Mouse (Mus musculus) brain, embryonic 18.5 days (tissue): Measurements from ENCODE around the gene Sh2d5.

ENCODE experiments used
- DNase-seq: peaks from one replicate; pipeline ENCODE4 v3.0.0-alpha.2; 2012; ENCODE audit warnings: low read depth, low spot score

Sh2d5 gene

DNA sequence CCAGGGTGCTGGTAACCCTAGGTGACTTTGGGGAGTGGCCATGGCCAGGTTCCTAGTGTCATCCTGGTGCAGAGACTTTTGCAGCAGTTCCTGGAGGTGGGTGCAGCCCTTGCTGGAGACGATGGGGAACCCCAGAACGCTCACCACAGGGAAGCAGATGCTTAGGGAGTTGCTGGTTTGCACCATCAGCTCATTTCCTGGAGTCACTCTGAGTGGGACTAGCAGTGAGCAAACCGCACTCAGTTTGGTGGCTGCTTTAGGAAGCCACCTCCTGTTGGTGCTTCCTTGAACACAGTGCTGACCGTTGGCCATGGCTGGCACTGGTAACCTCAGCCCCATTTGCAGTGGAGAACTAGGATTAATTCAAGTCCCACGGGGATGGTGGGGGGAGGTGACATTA, 9.3 kb downstream of the Sh2d5 start:
- no peak for DNase-seq

DNA sequence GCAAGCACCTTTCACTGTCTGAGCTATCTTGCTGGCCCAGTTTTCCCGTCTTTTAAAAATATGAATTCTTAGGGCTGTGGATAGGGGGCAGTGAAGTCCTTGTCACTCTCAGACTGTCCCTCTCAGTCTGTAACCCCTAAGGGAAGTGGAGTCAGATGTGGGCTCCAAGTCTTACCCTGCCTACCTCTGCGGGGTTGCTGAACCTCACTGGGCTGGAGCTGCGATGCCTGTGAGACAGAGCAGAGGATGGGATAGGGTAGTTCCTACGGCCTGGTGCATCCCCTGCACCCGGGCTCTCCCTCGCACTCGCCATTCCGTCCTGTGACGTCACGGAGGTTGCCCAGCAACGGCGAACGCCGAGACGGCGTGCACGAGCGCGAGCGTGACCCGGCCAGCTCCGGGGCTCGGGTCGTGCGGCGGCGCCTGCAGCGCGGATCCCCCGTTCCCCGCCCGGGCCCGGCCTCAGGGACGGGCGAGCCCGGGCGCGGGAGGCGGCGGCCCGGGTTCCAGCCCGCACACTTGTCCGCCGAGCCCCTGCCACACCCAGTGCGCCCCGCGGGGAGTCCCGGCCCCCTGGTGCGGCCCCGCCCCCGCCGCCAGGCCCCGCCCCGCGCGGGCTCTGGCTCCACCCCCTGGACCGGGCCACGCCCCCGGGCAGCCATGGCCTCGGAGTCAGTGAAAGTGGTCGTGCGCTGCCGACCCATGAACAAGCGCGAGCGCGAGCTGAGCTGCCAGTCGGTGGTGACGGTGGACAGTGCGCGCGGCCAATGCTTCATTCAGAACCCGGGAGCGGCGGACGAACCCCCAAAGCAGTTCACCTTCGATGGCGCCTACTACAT, 11.9 kb downstream of the Sh2d5 start:
- no peak for DNase-seq

DNA sequence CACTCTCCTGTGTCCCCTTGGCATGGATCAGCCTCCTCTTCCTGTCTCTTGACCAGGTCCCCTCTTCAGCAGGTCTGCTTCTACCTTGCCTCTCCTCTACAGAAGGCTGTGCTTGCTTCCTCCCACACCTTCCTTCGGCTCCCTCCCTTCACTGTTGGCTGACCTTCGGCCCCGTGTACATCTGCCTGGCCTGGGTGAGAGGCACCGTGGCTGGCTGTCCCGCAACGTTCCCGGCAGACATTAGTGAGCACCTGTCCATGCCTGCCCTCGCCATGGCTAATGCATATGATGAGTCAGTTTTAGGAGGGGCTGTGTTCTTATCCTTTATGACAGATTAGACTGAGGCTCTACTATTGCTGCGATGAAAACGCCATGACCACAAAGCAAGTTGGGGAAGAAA, 17.7 kb downstream of the Sh2d5 start:
- DNase-seq: no peak

DNA sequence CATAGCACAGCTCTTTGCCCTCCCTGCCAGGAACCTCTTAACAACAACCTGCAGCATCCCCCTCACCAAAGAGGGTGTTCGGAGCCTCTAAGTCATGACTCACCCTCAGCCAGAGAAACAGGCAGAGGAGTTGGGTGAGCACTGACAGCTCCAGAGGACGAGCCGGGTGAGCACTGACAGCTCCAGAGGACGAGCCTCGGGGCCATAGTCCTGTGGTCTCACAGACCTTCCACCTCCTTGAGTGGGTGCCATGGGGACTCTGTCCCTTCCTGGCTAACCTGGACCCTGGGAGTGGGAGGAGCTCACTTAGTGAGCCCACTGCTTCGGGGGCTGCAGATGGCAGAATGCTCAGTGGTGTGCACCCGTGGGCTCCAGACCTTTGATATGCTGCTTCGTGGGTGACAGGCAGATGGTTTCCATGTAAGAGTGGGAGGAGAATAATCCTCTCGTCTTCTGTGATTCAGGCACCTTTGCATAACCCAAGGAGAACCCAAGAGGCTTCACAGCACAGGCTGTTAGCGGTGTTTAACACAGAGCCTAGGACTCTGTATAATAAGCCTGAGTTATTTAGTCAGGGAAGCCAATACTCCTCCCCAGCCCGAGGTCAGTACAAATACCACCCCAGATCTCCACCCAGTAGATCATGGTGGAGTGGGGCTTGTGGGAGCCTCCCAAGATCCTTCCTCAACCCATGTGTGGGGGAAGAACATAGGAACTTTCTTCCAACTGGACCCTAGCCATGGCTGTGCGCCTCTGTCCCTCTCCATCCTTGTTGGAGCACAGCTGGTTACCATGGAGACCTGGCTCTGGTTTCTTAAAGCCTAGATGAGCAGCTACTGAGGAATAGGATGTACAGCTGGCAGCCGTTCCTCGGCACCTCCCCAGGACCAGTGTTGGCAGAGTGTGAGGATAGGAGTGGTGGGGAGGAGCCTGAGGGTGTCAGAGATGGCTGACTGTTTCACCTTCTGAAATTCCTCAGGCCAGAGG, 22.1 kb downstream of the Sh2d5 start:
- DNase-seq: no peak

DNA sequence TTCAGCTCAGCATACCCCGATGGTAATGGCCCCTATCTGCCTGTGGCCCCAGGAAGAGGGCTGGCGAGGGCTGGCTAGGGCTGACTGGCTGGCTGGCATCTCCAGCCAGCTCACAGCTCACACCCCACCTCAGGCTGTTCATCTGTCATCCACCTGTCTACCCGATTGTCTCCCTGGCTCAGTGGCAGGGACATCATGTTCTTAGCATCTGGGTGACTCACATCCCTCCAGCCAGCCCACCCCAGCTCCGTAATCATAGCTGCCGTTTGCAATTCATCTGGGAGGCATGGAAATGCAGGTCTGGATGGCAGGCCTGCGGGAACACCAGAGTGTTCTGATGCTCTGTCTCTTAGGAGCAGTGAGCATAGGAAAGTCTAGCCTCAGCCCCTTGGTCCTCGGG, 28.1 kb downstream of the Sh2d5 start:
- DNase-seq: no peak

DNA sequence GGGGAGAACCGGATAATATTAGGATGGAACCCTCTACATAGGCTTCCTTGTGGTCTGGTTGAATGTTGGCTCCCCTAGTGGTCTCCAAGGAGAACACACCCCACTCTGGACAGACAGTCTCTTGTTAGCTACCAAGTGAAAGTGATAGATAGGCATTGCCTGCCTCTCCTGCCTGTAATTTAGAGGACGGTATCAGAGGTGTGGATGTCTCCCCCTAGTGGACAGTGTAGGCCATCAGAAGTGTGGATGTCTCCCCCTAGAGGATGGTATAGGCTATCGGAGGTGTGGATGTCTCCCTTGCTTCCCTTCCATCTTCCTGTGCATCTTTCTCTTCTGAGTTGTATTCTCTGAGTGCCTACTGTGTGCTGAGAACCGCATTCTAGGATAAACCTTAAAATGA, 32.6 kb downstream of the Sh2d5 start:
- peak; percentile 30 for DNase-seq

DNA sequence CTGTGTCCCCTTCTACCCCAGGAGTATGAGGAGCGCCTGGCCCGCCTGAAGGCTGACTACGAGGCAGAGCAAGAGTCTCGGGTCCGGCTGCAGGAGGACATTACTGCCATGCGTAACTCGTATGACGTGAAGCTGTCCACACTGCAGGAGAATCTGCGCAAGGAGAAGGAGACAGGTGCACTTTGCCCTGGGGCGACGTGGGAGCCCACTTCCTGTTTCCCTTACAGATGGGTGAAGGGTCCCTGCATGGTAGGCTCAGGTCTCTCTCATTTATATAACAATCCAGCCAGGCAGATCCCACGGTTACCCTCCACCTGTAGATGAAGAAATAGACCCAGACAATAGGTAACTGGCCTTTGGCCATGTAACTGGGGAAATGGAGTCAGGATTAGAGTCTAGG, 36.2 kb downstream of the Sh2d5 start:
- DNase-seq: no peak

DNA sequence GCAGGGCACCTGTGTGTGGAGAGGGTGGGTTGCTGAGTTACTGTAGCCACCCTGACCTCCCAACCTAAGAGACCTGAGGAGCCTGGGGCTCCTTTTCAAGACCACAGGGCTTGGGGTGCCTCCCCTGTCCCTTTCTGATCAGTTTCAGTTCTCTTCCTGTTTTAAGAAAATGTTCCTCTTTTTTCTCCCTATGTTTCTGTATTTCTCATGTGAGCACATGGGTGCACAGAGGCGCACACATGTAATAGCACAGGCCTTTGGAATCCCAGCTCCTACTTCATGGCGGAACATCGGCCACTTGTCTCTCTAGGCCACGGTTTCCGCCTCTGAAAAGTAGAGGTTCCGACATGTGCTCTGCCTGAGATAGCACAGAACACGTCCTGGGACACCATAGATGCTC, 38.5 kb downstream of the Sh2d5 start:
- no peak for DNase-seq

DNA sequence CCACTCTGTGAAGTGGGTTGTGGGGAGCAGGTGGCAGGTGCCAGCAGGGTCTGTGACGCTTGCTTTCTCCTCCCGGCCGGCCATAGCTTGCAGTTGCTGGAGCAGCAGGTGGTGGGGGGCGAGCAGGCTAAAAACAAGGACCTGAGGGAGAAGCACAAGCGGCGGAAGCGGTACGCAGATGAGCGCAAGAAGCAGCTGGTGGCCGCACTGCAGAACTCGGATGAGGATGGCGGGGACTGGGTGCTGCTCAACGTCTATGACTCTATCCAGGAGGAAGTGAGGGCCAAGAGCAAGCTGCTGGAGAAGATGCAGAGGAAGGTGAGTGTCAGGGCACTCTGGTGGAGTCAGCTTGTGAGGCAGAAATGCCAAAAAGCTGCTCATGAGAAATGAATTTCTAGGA, 41.8 kb downstream of the Sh2d5 start:
- DNase-seq: no peak

DNA sequence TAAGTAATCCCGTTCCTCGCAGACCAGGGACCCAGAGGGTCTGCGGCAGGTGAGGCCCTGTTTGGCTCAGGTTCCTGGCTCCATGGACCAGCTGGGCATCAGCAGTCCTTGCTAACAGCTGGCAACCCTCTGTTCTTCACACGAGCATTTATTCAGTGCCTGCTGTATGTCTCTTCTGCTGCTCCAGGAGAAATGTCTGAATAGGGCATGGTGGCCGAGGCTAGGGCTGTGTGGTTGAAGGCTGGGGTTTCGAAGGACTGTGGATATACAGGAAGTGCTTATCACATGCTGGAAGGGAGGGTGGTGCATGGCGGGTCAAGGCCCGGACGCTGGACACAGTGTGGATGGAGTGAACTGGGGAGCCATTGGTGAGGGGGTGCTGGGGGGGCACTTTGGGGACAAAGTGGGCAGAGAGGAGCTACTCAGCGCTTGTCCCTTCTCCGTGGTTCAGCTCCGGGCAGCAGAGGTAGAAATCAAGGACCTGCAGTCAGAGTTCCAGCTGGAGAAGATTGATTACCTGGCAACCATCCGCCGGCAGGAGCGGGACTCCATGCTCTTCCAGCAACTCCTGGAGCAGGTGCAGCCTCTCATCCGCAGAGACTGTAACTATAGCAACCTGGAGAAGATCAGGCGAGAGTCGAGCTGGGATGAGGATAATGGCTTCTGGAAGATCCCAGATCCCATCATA, 43.2 kb downstream of the Sh2d5 start:
- peak; percentile 39 for DNase-seq

DNA sequence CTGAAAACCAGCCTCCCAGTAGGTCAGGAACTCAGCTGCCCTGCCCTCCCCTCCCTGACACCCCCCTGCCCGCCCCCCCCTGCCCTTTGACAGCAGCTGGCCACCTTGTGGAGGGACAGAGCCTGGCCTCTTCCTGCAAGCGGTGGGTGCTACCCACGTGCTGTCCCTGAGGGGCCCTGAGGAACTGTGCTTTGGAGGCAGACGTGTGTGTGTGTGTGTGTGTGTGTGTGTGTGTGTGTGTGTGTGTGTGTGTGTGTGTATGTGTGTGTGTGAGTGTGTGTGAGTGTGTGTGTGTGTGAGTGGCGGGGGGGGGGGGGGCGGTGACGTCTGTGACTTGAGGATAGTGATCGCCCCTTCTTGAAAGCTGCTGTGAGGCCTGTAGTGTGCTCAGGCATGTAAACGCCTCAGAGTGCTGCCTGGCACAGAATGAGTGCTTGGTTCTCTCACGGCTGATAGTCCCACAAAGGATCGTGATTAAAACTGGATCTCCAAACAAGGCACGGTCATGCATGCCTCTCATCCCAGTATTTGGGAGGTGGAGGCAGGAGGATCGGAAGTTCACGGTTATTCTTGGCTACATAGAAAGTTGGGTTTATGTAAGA, 43.8 kb downstream of the Sh2d5 start:
- no peak for DNase-seq

DNA sequence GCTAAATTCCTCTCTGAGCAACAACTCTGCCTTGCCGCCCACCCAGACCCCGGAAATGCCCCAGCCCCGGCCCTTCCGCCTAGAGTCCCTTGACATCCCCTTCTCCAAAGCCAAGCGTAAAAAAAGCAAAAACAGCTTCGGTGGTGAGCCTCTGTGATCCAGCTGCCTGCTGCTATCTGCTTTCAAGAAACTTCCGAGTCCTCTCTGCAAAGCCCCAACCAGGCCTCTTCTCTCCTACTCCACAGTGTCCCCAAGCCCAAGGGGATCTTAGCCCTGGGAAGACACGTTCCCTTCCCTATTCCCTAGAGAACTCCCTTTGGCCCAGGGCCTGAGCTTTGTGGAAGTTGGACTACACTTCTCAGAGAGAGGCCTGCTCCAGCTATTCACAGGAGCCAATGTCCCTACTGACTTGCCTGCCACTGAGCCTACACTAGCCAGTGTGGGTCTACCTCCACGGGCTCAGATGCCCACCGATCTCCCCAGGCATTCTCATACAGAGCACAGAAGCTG, 51.1 kb downstream of the Sh2d5 start:
- DNase-seq: no peak

DNA sequence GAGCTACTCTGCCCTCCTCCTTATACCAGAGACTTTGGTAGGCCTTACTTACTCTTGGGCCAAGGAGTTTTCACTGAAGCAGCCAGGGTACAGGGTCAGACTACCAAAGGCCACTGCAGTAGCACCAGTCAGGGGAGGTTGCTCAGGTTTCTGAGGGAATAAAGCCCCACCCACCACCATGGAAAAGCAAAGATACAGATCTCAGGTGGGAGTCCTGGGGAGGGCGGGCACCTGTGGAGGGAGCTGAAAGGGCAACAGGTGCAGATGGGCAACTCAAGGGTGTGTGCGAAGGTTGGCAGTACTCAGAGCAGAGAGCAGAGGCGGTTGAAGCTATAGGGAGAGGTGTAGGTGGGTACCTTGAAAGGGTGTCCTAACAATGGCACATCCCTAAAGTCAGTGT, 52.8 kb downstream of the Sh2d5 start:
- no peak for DNase-seq

DNA sequence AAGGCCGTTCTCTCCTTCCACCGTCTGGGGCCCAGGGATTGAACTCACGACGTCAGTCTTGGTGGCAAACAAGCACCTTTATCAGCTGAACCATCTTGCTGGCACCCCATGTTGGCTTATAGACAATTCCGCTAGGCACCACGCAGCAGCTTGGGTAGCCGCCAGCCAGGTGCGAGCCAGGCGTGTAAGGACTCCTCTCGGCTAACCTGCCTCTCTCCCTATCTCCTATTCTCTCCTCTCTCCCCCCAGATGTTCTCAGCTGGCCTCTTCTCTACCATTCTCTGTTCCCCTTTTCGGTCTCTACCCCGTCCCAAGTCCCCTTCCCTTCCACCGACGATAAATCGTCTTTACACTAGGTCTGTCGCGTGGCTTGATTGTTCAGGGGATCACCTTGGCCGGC, 53.5 kb downstream of the Sh2d5 start:
- DNase-seq: no peak

DNA sequence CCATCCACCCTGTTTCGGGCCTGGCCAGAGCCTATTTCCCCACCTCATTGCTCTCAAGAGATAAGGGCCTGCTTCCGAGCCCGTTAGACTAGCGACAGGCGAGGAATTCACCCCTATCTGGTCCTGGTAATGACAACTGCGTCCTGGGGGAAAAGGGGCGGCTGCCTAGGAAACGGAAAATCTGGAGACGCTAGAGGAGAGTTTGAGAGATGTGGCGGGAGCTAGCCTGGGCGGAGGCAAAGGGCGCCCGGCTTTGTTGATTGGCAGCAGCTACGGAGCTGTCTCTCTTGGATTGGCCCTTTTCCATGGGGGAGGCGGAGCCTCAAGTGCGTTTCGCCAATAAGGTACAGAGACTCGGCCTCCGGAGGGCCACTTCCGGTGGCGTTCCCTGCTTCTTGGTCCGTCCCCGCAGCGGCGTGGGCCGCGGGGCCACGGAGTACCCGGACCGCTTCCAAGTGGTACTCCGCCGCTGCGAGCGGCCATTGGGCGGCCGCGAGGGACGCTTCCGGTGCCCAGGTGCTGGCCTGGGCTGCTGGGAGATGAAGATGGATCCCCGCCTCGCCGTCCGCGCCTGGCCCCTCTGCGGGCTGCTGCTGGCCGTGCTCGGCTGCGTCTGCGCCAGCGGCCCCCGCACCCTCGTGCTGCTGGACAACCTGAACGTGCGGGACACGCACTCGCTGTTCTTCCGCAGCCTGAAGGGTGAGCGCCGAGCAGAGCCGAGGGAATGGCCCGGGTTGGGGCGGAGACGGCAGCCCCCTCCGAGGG, 54.3 kb downstream of the Sh2d5 start, which contains the start of gene Ddost:
Ddost (plus strand) TSS at position 391 of the 765 bp plus-strand sequence.
- peak; percentile 99 for DNase-seq

DNA sequence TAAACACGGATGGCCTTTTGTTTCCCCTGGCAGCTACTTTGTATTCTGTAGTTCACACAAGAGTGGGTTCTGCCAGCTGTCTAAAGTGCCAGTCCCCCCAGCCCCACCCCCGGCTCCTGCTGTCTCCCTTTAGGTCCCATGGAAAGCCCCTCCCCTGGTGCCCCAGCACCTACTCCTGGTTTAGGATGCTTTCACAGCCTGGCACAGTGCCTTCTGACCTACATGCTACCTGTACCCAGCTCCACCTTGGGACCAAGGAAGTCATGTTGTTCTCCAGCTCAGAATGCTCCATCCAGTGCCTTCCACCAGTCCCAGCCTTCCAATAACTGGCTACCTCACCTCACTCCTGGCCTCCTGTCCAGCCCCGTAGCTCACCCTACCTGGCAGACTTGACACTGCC, 56.8 kb downstream of the Sh2d5 start:
- DNase-seq: no peak

DNA sequence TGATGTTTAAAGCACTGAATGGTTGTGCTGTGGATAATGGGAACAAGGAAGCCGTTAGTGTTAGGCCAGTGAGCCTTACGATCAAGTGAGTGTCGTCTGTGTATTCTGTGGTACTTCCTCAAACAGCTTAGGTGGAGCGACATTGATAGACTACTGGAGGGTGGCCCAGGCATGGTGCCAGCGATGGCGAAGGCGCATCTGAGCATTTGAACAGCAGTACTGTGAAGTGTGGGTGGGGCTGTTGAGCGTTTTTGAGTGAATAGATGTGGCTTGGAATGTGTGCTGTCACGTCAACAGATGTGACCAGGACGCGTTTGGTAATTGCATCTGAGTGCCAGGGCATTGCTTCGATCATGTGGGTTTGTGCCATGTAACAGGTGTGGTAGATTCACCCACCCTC, 57.5 kb downstream of the Sh2d5 start:
- DNase-seq: no peak

DNA sequence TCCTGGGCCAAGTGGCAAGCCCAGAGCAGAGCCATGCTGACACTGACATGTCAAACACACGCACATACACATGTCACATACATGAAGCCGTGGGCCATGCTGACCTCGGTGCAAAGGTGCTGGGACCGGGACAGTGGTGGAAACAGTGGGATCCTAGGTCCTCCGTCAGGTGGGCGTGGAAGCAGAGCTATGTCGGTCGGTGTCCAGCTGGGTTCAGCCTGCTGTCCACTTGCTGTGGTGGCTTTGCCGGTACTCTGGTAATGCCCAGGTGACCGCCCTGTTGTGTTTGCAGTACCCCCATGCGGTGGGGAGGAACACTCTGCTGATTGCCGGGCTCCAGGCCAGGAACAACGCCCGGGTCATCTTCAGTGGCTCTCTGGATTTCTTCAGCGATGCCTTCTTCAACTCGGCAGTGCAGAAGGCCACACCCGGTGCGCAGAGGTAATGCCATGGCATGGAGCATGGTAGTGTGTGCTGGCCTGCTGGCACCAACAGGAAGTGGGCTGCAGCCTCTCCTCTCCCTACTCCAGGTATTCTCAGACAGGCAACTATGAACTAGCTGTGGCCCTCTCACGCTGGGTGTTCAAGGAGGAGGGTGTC, 60.2 kb downstream of the Sh2d5 start:
- no peak for DNase-seq
